Mouse (Mus musculus) thymus, postnatal 0 days (tissue): ENCODE measurements around the gene Hprt. TPM values are rescaled to one million over a fixed set of nuclear protein-coding genes. Genes with fewer than 3 reads are reported as not detected.
"Not testable (repeated sequence)": the region's sequence is repeated elsewhere in the genome, so short reads cannot be mapped to it uniquely, and the experiment has no call there.

ENCODE experiments used
- DNase-seq: peaks from one replicate; pipeline ENCODE4 v3.0.0-alpha.2; 2015; ENCODE audit warnings: low spot score
- polyA plus RNA-seq: library from polyadenylated mRNA; unstranded; fragments of >200 nt; fragmentation: Nextera tagmentation; extraction: Ambion mirVana; gene quantifications from 2 replicates; pipeline ENCODE4 v1.2.1, GENCODE M21; 2015

Gene Hprt
- 322 and 331 TPM in 2 replicates for polyA plus RNA-seq

DNA sequence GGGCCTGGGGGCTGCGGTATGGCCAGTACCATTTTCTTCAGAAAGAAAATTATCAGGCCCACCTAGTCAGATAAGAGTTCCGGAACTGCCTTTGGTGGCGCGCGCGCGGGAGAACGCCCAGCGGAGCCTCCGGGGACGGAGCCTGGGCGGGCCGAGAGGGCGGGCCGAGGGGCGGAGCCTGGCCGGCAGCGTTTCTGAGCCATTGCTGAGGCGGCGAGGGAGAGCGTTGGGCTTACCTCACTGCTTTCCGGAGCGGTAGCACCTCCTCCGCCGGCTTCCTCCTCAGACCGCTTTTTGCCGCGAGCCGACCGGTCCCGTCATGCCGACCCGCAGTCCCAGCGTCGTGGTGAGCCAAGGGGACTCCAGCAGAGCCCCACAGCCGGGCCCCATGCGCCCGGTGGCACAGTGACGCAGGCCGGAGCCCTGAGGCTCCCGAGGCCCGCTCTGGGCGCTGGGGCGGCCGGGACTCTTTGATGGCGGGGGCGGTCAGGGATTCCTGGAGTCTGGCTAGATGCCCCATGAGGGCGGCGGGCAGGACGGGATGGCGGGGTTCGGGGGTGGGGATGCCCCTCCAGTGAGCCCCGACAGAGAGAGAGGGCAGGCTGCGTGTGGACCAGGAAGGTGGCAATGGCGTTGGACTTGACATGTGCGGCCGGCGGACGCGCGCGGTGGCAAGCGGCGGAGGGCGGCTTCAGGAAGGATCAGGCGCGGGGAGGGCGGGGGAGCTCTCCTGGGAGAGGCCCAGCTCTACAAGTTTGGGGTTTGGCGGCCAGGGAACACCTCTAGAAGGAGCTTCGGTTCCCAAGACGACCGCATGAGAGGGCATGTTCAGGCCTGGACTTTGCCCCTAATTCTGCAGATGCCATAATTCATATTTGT, at the start of gene Hprt:
Hprt (plus strand) TSS at position 233 of the 879 bp plus-strand sequence.
- DNase-seq, result peak; percentile 80

DNA sequence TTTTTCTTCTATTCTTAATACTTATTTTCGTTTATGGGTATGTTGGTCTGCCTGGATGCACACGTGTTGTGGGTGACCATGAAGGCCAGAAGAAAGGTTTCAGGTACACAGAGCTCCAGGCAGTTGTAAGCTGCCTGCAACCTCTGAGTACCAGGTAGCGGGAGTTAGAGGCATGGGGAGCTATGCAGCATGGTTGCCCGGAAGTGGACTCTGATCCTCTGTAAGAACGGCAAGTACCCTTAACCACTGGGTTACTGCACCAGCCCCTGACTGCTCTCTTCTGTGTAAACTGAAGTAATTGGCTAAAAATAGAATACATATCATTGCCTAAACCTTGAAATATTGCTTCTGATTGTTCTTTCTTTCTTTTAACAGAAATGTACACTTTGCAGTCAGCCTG, 42.4 kb upstream of the Hprt start:
- DNase-seq, result no peak

DNA sequence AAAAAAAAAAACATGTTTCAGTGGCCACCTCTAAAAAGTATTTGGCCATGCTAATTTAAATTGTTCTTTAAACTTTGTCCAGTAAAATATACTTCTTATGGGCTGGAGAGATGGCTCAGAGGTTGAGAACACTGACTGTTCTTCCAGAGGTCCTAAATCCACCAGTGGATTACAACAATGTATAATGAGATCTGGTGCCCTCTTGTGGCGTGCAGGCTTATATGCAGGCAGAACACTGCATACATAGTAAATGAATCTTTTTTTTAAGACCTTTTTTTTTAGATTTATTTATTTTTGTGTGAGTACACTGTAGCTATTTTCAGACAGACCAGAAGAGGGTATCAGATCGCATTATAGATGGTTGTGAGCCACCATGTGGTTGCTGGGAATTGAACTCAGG, 38.2 kb upstream of the Hprt start:
- DNase-seq, result peak; percentile 26

DNA sequence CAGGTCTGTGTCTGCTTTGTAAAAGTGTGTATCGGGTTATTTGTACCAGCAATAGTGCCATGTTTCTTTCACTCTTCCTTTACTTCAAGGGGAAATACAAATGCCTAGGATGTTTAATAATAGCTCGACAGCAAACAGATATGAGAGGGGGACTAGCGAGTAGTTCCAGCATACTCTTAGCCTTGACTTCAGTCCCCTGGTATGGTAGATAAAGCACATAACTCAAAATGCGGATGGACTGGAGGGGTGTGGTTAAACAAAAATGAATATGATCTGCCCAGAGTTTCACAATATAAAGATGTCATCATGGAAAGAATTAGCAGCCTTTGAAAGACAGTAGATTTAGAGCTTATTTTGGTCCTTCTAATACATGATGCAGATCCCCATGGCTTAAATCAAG, 31.0 kb upstream of the Hprt start:
- DNase-seq, result no peak

DNA sequence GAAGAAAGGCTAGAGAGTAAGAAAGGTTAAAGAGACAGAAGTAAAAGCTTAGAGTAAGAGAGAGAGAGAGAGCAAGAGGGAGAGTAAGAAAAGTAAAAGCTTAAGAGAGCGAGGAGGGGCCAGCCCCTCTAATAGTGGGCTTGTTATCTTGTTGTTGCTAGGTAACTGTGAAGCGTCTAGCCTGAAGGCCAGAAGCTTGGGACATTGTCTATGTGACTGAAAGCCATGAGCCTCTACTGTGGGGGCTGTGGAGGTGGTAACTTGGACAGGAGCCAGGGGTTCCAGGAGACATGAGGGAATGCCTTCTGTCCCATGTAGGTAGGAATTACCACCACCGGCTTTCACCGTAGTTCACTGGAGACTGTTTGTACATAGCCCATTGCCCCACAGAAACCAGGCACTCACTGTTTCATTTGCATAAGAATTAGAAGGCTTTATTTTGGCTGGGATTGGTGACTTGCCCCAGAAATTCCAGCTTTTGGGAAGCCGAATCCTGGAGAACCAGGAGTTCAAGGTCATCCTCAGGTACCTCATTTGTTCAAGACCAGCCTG, 26.3 kb upstream of the Hprt start:
- no peak for DNase-seq

DNA sequence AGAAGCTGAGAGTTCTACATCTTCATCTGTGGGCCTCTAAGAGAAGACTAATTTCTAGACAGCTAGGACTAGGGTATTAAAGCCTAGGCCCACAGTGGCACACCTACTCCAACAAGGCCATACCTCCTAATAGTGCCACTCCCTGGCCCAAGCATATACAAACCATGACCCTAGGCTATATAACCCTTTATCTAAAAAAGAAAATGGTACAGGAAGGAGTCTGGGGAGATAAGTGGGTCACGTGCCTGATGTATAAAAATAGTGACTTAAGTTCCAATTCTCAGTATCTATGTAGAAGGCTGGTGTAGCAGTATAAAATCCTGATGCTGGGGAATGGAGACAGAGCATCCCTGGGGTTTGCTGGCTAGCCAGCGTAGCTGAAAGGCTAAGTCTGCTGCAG, 22.8 kb upstream of the Hprt start:
- no peak for DNase-seq

DNA sequence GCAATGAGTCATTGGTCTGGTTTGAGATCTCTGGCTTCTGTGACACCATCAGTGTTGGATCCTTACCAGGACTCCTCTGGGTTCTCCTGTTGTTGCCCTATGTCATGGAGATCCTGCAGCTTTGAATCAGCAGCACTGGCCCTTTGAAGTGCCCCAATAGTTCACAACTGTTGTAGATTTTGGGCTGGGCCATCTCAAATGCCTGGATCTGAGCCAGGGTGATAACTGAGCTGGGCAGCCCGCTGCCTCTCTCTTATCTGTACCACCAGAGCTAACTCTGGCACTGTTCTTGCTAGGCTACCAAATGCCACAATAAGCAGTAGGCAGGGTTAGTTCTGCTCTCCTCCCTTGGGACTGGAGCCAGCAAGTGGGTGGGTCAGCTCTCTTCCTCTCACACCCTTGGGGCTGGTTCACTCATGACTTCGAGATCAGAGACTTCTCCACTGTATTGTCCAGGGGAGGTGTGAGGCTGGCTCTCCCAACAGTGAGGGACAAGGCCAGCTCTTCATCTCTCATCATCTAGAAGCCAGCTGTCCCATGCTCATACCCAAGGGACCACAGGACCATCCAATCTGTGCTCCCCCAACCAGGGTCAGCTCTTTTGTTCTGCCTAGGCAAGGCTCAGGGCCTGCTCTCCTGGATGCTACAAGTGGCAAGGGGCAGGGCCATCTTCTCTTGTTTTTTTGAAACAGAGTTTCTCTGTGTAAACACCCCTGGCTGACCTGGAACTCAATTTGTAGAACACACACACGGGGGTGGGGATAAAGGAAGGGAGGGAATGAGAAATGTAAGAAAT, 16.5 kb upstream of the Hprt start:
- DNase-seq, result no peak

DNA sequence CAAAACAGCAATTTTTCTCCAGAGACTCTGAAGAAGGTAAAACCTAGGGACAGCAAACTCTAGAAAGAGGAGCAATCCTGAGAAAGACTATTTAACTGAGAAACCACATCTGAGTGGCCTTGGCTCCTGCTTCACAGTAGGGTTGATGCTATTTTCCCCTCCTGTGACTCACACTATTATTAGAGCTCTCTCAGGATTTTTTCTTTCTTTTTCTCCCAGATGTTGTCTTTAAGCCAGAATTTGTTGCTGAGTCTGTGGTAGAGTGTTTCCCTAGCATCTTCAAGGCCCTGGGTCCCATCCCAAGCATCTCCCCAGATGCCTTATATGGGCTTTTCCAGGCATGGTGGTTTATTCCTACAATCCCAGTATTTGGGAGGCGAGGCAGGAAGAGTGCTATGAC, 15.8 kb upstream of the Hprt start:
- no peak for DNase-seq

DNA sequence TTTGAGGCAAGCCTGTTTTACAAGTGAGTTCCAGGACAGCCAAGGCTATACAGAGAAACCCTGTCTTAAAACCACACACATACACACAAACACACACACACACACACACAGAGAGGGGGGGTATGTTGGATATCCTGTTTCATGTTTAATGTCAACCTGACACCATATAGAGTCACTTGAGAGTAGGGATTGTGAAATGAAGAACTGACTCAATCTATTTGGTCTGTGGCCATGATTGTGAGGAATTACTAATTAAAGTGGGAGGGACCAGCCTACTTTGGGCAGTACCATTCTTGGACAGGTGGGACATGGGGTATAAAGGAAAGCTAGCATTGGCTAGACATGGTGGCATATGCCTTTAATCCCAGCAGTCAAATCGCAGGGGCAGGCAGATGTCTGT, 15.3 kb upstream of the Hprt start:
- no peak for DNase-seq

DNA sequence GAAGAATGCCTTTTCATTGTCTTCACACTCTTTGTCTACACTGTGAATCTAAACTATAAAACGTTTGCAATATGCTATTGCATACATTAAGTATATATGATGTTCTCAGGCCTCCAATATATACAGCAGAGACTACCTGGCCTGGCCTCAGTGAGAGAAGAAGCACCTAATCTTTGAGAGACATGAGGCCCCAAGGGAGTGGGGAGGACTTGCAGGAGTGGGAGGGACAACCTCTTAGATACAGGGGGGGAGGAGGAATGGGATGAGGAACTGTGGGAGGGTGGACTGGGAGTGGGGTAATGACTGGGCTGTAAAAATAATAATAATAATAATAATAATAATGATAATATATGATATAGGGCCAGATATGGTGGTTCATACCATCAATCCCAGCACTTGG, 9.4 kb upstream of the Hprt start:
- DNase-seq, result no peak

DNA sequence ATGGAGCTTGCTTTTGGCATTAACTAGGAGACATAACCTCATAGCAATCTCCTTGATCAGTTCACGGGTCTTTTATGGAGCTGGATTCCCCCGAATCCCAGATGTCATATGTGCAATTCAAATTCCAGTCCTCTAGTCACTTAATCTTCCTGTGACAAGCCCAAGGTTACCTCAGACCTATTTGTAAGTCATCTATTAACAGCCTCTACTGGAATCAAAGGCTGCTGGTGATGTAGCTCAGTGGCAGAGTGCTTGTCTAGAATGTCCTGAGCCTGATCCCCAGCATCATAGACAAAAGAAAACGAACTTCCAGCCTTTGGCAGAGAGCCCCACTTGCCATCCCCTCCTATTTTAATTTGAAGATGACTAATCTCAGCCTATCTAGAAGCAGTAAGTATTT, 6.6 kb upstream of the Hprt start:
- no peak for DNase-seq

DNA sequence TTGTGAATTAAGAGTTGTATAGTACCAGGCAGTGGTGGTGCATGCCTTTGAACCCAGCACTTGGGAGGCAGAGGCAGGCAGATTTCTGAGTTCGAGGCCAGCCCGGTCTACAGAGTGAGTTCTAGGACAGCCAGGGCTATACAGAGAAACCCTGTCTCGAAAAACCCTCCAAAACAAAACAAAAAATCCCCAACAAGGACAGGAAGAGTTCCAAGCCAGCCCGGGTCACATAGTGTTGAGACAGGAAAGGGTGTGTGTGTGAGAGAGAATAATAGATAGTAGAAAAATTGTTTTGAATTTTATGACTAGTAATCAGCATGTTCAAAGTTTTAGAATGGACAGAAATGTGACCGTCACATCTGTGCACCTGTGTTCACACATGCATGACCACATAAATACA, 6.8 kb downstream of the Hprt start:
- not testable (repeated sequence) for DNase-seq

DNA sequence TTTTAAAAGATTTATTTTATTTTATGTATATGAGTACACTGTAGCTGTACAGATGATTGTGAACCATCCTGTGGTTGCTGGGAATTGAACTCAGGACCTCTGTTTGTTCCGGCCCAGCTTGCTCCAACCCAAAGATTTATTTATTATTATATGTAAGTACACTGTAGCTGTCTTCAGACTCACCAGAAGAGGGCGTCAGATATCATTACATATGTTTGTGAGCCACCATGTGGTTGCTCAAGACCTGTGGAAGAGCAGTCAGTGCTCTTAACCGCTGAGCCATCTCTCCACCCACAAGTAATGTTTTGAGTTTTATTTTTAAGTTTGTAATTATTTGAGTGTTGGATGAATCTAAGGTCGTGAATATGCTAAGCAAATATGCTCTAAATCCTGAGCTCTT, 16.9 kb downstream of the Hprt start:
- peak; percentile 25 for DNase-seq

DNA sequence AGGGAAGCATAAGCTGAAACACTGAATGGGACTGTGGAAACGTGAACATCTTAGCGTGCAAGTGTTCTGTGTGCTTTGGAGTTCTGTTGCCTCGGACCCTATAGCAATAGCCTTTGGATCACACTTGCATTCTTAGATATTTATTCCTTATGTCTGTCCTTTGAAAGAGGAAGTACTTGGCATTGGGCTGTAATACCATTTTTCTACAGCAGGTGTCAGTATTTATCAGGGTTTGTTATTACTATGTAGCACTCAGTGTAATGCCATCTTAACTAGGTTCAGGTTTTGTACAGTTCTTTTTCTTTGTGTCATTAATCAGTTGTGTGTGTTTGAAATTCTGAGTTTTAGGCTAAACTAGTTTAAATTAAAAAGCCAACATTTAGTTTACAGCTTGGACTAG, 18.1 kb downstream of the Hprt start:
- DNase-seq, result peak; percentile 68

DNA sequence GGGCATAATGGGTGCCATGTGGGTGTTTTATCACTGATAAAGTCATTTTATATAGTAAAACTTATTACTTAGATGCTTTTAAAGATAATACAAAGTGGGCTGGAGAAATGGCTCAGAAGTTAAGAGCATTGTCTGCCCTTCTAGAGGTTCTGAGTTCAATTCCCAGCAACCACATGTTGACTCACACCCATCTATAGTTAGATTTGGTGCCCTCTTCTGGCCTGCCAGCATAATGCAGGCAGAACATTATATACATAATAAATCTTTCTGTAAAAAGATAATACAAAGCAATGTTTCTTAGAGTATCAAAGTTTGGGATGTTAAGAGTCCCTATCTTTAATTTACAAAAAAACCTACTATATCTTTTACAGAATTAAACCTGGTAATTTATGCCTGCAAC, 27.6 kb downstream of the Hprt start:
- peak; percentile 15 for DNase-seq

DNA sequence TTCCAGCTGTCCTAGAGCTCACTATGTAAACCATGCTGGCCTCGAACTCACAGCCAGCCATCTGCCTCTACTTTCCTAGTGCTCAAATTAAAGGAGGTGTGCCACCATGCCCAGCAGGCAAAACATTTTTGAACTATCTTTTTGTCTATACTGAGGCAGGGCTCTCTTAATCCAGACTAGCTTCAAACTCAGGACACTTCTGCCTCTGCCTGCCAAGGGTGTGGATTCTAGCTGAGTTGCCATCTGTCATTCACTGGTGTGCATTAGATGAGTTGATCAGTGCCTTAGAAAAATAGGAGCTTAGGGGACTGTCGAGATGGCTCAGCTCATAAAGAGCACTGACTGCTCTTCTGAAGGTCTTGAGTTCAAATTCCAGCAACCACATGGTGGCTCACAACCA, 35.1 kb downstream of the Hprt start:
- no peak for DNase-seq

DNA sequence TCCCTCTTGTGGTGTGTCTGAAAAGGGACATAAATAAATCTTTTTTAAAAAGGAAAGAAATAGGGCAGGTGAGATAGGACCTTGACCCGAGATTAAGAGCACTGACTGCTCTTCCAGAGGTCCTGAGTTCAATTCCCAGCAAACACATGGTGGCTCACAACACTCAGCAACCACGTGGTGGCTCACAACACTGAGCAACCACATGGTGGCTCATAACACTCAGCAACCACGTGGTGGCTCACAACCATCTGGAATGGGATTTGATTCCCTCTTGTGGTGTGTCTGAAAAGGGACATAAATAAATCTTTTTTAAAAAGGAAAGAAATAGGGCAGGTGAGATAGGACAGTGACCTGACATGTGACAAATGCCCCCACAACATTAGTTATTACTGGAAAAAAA, 36.3 kb downstream of the Hprt start:
- DNase-seq, result not testable (repeated sequence)

DNA sequence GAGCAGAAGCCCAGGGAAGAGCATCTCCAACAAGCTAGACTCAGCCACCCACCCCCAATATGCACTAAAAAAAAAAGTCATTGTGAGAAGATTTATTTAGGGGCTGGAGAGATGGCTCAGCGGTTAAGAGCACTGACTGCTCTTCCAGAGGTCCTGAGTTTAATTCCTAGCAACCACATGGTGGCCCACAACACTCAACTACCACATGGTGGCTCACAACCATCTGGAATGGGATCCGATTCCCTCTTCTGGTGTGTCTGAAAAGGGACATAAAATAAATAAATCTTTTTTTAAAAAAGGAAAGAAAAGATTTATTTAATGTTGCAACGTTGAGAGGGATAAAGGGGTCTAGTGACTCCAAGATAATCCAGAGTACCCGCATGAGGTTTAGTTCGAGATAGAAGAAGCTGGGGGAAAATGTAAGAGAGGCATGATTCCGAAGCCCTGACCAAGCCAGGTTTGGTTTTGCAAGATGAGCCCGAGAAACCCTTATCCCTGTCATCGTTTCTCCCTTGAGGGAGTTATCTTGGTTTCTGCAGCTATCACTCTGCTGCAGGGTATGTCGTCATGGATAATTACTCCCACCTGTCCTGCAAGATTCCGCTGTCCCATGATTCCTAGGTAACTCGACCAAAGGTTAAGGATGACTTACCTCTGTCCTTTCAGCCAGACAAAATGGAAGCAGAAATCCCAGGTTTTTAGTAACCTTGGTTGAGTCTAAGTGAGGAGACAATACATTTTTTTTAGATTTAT, 37.7 kb downstream of the Hprt start:
- no peak for DNase-seq

DNA sequence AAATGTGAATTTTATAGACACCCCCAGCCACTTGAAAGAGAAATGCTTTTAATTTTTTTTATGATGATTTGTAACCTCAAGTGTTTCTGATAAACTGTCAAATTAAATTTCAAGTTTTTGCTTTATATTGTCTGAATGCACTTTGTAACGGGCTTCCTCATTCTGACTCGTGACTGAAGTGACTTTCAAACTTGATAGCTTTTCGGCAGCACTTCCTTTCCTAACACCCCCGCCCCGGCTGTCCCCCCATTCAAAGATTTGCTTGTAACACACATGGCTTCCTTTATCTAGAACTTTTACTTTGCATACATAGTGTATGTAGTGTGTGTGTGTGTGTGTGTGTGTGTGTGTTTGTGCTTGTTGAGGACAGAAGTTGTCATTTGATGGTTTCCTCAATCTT, 41.6 kb downstream of the Hprt start:
- peak; percentile 28 for DNase-seq

DNA sequence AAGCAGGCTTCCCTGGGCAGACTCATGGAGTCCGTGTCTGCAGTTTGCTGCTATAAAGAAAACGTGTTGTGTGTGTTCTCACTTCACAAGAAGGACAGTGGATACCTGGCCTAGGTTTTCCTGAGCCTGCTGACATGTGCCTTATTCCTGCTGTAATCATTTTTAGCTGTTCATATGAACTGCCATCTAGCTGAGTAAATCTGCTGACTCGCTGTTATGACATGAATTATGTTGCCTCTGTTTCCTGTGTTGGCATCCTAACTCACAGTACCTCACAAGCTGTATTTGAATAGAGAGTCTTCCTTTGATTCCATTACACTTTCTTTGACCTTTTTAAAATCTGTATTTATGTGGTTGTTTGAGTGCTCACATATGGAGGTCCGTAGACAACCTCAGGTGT, 50.3 kb downstream of the Hprt start:
- peak; percentile 9 for DNase-seq

DNA sequence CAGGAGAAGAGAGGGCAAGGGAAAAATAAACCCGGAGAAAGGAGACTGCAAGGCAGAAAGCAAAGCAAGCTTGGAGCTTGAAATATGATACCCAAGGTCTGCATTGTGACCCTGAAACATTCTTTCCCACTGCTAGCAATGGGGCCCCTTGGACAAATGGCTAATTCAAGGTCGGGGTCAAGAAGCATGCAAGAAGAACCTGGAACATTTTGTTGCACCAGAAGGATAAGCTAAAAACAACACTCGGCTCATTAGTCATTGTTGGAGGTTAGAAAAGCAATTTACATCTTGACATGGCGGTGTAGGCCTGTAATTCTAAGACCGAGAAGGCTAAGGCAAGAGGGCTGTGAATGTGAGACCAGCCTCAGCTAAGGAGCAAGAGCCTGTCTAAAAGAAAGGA, 51.7 kb downstream of the Hprt start:
- no peak for DNase-seq

DNA sequence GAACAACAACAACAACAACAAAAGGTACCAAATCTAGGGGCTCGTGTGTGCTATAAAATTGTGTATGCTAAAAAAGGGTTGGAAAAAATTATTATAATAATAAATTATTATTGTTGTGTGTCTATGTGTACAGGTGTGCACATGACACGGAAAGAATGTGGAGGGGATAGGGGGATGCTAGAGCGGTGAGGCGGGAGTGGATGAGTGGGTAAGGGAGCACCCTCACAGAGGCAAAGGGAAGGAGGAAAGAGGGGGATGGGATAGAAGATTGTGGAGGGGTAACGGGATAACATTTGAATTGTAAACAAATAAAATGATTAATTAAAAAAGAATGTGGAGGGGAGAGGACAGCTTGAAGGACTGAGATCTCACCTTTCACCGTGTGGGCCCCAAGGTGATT, 52.2 kb downstream of the Hprt start:
- no peak for DNase-seq
